Mouse (Mus musculus): ENCODE measurements around the gene Eya2.

The Eya2 gene

GRCm38 (mm10) chr2:165818985-165819948 lies 224.4 kb downstream of the Eya2 start:
- DNase-seq (ENCODE audit: low spot score) = no peak

- DNase-seq (ENCODE audit: low spot score) = no peak
Measured at GRCm38 (mm10) chr2:165820073-165820472, 225.2 kb downstream of the Eya2 start.

DNA sequence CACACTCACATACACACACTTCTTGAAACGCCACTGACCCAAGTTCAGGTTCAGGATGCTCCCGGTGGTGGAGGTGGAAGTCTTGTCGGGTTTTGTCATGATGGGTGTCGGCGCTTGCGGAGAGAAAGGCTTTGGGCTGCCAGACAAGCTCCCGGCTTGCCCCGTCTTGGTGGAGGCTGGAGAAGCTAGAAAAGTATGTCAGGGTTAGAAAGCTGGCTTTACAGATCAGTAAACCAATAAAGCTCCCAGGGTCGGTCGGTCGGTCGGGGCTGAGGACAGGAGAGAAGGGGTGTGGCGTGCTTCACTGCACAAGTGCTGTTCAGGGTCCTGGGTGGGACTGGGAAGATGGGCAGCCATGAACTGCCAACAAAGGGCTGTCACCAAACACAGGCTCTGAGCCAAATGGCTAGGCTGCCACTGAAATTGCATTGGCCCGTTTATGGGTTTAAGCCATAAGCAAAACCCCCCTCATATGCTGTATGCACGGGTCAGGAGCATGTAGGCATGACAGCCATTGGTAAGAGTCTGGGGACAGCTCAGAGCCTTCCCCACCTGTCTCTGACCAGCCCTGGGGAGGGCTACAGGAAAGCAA lies 225.8 kb downstream of the Eya2 start:
- no peak for DNase-seq (ENCODE audit: low spot score)
